Mouse (Mus musculus): ENCODE data around the gene Ddc.

DNA sequence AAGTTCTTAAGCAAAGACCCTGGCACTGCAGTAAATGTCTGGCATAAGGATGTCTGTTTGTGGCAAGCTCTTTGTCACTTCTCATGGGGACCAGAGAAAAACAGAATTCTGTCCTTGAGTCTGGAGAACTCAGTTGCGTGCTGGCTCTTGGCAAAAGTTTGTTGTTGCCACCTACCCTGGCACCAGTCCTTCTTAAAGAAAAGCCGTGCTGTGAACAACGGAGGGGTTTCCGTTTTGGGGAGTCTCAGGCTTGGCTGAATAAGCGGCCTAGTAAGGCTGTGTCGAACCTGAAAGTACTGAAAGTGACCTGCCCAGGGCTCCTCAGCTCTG lies 65.2 kb downstream of the Ddc start:
- no peak for TF ChIP-seq CTCF (IDR thresholded peaks at IDR 0.05; ENCODE audit: control insufficient read depth, insufficient read depth, insufficient replicate concordance, low read depth, low read length)
- TF ChIP-seq POLR2A (IDR thresholded peaks at IDR 0.05; ENCODE audit: control insufficient read depth, low read depth, low read length), result no peak
